Mouse (Mus musculus): ENCODE results near the gene Psmd11.
A peak's percentile ranks its signal among the peaks of the same experiment; 100 is the strongest.
"Not testable (repeated sequence)": the region's sequence is repeated elsewhere in the genome, so short reads cannot be mapped to it uniquely, and the experiment has no call there.

Gene Psmd11

DNA sequence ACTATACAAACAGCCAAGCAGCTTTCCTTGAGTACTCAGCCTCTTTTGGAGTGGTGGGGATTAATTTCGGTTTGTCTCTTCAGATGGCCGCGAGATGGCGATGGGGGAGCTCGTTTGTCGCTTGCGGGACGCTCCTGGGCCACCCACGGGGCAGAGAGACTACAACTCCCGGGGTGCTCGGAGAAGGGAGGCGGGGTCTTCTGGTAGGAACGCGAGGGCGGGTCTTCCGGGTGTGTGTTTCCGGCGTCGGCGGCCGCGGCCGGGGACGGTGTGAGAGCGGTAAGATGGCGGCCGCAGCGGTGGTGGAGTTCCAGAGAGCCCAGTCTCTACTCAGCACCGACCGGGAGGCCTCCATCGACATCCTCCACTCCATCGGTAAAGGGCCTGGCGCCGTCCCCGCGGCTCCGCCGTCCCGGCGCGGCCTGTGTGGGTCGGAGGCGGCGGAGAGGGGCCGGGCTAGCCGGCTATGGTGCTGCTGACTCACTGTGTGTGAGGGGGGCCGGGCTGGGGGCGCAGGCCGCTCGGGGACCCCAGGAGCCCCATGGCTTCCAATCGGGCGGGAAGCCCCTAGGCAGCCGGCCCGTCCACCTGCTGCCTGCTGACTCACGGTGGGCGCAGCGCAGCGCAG, at the start of gene Psmd11:
Gene Psmd11 (plus strand): TSS at position 235 of the 628 bp plus-strand sequence.
- peak; percentile 94 for DNase-seq

DNA sequence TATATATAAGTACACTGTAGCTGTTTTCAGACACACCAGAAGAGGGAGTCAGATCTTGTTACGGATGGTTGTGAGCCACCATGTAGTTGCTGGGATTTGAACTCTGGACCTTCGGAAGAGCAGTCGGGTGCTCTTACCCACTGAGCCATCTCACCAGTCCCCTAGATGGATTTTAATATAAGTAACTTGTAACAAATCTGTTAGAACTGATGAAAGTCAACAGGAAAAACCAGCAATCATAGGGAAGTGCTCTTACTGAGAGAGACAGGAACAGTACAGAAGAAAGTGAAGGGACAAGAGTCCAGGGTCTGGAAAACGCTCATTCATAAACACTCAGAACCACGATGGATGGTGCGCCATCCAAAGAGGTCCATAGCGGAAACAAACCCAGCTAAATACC, 49.2 kb upstream of the Psmd11 start:
- not testable (repeated sequence) for DNase-seq

DNA sequence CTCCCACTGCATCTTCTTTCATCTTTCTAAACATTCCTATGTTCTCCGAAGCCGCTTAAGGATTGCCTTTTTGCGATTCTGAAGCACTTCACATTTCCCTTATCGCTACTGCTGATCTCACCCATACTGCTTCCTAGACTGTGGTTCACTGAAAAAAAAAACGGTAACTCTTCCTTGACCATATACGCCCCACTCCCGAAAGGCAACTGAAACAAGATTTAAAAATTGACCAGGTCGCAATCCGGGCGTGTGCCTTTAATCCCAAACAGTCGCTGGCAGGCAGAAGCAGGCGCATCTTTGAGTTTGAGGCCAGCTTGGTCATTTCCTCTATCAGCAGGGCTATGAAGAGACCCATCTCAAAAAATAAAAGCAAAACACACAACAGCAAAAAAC, 45.8 kb upstream of the Psmd11 start:
- peak; percentile 13 for DNase-seq

DNA sequence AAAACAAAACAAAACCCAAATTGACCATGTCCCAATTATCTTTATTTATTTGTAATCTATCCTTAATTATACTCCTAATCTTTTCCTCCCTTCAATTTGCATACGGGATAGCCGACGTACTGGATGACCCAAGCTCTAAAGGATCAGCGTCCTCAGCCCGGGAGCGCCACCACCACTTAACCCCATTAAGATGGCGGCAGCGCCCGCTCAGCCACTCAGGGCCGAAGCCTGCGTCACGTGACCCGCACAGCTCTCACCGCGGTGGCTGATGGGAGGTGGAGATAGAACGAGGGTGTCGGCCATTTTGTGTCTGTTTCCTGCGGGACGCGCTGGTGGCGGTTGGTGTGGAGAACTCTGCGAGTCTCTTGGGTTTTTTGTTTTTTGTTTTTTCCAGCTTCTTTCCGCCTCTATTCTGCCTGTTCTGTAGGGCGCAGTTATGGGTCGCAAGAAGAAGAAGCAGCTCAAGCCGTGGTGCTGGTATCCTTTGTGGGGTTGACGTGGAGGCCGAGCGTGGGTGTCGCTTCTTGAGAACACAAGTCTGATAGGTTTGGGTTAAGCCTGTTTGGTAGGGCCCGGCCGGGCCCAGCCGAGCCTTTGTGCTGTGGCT, 45.3 kb upstream of the Psmd11 start, which contains the start of gene Zfp207:
Gene Zfp207 (plus strand): TSS at position 261 of the 607 bp plus-strand sequence.
- DNase-seq, result peak; percentile 97

DNA sequence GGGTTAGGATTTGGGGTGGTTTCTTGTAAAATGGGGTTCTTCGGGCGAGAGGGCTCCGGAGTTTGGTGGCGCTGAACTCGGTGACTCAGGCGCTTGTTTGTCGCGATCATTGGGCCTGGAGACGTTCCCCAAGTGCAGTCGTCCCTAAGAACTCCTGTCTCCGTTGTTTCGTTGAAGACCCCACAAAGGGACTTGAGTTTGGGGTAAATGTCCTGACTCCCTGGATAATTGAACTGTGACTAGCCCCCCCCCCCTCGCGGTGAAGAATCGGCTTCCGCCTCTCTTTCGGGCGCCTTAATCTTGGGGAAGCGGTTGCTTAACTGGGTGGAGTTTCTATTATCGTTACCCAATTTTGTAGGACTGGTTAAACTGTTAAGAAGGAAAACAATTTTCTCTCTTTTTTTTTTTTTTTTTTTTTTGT, 44.8 kb upstream of the Psmd11 start:
- no peak for DNase-seq

DNA sequence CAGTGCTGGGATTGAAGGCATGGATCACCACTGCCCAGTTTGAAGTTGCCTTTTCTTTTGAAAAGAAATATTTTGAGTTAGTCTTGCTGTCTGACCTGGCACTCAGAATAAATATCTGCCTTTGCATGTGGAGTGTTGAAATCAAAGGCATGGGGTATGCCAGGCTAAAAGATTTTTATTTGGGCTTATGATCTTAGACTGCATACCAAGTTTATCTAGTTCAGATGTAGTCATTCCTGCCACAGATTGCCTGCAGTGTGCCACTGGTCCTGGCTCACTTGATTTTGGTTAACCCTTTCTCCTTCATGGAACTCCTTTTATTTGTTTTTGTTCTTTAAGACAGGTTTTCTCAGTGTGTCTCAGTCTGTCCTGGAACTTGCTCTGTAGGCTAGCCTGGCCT, 44.0 kb upstream of the Psmd11 start:
- DNase-seq, result no peak

DNA sequence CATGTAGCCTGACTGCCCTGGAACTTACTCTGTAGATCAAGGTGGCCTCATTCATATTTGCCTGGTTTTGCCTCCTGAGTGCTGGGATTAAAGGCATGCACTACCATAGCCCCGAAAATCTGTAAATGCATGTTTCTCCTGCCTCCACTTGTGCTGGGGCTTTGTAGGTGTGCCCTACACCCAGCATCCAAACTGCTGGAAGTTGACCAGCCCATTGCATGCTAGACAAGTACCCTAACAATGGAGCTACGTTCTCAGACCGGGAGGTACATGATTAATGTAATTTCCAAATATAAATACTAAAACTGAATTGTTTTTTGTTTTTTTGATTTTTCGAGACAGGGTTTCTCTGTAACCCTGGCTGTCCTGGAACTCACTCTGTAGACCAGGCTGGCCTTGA, 43.4 kb upstream of the Psmd11 start:
- no peak for DNase-seq

DNA sequence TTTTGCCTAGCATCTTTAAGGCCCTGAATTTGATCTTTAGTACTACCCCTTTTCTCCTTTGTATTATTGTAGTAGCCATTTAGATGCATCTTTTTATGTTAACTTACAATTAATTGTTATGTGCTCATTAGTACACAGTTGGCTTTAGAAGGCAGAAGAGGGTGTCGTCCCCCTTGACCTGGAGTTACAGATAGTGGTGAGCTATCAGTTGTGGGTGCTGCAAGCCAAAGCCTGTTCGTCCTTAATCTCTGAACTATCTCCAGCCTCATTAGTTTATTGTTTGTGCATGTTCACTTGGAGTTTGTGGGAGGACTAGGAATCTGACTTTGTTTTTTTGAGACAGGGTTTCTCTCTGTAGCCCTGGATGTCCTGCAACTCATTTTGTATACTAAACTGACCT, 41.6 kb upstream of the Psmd11 start:
- DNase-seq, result no peak

DNA sequence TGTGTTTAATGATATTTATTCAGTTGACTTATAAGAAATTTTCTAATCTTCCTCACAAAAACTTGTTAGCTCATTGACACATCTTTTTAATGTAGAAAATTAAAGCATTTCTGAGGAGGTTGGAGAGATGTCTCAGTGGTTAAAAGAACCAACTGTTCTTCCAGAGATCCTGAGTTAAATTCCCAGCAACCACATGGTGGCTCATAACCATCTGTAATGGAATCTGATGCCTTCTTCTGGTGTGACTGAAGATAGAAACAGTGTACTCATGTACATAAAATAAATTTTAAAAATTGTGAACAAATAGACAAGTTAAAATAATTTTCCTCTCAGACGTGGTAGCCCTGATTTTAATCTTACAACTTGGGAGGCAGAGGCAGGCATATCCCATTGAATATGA, 38.5 kb upstream of the Psmd11 start:
- no peak for DNase-seq

DNA sequence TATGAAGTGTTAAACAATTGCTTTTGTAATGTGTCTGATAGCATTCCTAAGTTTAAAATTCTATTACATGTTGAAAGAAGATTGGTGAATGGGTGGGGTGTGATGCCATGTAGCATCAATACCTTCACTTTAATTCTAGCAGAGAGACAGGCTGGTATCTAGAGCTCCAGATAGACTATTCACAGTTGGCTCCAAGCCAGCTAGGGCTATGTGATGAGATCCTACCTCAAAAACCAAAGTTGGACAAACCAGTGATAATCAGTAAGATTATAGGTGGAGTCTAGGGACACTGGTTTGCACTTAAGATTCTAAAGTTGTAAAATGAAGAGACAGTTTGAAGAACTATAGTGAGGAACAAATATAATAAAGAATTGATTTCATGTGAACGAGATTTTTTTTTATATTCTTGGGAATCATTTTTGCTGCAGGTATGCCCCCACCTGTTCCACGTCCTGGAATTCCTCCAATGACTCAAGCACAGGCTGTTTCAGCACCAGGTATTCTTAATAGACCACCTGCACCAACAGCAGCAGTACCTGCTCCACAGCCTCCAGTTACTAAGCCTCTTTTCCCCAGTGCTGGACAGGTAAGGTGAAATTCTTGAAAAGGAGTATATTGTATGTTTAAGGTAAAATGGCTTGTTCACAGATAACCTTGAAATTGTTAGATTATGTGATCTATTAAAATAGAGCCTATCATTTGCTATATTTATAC, 36.9 kb upstream of the Psmd11 start:
- no peak for DNase-seq

DNA sequence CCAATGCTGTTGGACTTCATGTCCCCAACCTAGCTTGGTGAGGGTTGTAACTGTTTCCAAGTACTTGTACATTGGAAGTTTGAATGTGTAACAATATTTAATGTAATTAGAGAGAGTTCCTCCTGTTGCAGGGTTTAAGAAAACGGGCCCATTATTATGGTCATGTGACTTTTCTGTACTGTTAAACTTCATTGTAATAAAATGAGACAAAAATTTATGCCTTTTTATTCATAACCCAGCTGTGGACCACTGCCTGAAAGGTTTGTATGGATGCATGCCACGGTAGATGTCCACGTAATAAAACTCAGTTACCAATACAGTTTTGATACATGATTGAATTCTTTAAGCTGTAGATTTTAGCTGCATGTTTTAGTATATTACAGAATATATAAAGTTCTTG, 32.5 kb upstream of the Psmd11 start:
- no peak for DNase-seq

DNA sequence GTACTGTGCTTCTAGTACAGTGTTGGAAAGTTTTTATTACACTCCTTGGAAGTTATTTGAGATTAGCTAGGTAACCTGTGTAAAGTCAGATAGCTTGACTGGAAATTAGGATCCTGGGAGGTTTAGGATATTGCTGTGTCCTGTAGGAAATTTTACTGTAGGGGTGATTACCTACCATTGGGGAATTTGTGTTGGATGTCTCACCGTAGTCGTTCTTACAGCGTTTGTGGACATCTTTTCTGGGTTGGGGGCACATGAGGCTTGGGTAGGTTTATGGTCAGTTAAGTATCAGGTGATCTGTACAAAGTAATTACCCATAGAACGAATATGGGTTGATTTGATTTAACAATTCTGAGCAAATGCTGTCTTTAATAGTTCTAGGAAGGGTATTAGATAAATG, 31.8 kb upstream of the Psmd11 start:
- no peak for DNase-seq

DNA sequence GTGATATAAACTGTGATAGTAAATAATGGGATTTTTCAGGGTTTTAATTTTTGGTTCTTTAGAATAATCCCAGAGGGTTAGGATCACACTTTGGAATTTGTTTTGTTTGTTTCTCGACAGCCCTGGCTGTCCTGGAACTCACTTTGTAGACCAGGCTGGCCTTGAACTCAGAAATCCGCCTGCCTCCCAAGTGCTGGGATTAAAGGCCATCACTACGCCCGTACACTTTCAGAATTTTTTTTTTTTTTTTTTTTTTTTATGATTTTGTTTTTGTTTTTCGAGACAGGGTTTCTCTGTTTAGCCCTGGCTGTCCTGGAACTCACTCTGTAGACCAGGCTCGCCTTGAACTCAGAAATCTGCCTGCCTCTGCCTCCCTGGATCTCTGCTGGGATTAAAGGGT, 20.5 kb upstream of the Psmd11 start:
- not testable (repeated sequence) for DNase-seq

DNA sequence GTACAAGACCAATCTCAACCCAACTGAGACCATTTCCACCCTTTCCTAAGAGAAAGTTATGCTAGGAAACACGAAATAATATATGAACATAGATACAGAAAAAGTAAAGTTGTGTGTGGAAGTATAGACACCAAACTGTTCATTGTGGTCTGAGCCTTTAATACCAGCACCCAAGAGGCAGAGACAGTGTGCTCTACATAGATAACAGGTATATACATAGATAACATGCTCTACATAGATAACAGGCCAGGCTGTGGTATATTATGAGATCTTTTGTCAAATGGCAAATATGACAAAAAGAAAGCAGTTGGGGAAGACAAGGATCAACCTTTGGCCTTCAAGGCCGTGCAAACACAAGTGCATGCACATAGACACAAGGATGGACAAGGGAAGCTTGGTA, 18.0 kb upstream of the Psmd11 start:
- DNase-seq, result no peak

DNA sequence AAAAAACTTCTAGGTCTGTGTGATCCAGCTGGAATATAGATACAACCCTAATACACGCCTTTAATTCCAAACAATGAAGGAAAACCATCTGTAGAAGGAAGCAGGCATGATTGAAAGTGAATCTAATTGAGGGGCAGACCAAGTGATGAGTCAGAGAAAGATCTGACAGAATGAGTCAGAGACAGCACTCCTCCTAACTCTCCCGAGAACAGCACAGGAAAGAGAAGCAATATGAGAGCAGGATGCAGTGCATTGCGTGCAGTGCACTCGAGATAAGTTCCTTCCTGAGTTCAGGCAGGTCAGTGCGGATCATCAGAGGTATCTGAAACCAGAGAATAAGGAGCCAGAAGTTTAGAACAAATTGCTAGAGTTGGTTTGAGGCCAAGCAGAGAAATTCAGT, 11.3 kb upstream of the Psmd11 start:
- DNase-seq, result no peak

DNA sequence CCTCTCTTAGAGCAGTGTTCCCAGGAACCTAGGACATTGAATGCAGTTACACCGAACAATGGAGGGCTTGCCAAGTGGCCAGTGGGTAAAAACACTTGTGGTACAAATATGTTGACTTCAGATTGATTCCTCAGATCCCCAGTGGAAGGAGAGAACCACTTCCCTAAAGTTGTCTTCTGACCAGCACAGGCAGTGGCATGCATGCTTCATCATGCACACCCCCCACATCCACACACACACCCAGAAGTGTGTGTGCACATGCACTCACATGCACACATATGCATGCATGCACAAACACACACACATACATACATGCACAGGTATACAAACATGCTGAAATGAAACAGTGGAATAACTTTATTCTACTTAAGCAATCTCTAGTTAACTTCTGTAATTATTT, 8.7 kb upstream of the Psmd11 start:
- no peak for DNase-seq

DNA sequence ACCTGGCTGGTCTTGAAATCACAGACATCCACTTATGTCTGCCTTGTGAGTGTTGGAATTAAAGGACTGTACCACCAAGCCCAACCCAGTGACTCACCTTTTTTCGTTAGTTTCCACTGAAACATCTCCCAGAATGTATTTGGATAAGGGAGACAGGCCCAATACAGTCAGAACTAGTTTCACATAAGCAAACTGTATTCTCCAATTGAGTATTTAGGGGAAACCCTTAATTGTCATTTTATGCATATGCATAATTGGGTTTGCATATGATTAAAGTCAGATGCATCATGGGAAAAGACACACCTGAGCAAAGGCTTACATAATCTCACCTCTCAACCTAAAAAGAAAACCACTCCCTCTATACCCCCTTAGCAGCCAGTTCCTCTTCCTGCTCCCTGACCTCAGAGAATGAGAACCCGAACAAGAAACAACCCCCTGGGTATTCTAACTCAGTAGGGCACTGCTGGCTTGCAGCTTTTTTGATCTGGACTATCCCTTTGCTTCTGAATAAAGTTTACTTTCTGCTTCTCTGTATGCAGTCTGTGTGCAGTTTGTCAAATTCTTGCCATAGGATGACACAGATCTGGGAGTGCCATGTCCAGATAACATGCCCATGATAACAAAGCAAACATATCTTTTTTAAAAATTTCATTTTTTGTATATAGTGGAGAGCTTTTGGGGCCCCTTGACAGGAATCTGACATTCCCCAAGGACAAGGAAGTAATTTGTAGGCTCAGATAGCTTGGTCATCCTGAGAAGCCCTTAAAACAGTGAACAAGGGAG, 8.0 kb upstream of the Psmd11 start:
- DNase-seq, result no peak

DNA sequence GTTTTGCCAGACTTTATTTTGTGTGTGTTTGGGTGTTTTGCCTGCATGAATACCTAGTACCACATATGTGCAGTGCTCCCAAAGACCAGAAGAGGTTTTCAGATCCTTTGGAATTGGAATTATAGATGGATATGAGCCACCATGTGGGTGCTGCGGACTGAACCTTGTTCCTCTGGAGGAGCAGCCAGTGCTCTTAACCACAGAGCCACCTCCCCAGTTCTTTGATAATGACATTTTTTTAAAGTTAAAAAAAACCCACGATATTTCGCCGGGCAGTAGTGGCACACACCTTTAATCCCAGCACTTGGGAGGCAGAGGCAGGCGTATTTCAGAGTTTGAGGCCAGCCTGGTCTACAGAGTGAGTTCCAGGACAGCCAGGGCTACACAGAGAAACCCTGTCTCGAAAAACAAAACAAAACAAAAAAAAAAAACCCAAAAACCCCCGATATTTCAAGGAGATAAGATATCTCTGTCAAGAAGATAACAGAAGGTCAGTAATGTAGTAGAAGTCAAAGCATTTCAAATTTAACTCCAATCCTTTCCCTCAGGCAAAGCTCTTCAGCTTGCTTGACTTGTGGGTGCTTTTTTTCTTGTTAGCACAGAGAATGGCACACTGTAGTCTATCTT, 6.9 kb upstream of the Psmd11 start:
- DNase-seq, result no peak

DNA sequence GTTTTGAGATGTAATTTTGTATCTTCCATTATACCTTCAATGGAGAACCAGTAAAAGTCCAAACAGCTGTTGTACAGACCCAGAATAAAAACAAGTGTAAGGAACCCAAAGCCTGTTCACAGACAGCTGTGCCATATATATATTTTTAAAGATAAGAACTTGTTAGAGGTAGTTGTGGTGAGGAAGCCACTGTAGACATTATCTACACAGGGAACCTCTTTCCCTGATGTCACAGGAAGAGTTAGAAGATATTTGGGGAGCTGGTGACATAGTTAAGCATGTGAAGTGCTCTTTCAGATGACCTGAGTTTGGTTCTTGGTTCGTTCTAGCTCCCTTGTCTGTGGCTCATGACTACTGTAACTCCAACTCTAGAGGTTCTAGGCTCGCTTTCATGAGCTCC, 3.7 kb upstream of the Psmd11 start:
- no peak for DNase-seq

DNA sequence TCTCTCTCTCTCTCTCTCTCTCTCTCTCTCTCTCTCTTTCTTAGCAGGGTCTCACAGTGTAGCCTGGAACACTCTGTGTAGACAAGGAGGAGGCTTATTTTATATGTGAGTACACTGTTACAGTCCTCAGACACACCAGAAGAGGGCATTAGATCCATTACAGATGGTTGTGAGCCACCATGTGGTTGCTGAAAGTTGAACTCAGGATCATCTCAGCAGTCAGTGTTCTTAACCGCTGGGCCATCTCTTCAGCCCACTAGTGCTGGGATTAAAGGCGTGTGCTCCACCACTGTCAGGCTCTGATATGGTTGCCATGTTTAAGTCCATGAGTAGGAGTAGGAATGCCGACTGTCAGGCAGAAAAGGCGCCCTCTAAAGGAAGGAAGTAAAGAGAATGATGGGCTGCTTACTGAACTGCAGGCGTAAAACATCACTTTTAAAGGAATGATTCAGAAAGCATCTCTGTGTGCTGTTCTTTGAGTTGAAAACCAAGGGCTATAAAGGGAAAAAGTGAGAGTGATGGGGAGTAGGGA, 3.1 kb upstream of the Psmd11 start:
- DNase-seq, result no peak

DNA sequence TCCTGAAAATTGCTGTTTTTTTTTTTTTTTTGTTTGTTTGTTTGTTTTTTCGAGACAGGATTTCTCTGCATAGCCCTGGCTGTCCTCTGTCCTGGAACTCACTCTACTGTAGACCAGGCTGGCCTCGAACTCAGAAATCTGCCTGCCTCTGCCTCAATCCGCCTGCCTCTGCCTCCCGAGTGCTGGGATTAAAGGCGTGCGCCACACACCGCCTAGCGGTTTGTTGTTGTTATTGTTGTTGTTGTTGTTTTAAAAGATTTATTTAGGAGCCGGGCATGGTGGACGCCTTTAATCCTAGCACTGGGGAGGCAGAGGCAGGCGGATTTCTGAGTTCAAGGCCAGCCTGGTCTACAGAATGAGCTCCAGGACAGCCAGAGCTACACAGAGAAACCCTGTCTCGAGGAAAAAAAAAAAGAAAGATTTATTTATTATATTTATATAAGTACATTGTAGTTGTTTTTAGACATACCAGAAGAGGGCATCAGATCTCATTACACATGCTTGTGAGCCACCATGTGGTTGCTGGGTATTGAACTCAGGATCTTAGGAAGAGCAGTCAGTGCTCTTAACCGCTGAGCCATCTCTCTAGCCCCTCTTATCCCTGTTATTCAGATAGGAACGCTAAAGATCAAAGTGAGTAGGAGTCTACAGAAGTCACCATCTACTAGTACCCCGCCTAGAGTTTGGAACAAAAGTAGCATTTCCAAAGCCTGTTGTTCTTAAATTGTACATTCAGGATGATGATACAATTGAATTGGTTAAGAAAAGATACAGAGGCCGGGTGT, 2.2 kb upstream of the Psmd11 start:
- DNase-seq, result not testable (repeated sequence)

DNA sequence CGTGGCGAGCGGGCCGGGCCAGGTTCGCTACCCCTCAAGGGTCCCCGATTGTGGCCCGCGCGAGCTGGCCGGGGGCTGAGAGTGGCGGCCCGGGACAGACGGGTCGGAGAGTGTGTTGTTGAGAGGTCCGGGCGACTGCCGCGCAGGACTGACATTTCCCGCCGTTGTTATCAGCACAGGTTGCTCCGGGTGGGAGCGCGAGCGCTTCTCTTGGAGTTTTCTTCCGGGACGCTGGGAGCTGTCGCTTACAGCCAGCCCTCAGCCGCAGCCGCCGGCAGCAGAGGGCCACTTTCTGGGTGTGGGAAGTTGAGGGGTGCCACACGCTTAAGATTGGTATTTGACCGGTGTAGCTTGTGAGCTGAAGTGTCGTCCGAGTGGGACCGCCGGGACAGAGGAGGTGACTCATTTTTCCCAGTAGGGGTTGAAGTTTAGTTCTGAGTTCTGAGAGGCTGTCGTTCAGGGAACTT, 627 bp downstream of the Psmd11 start:
- no peak for DNase-seq
